Mouse (Mus musculus): ENCODE measurements around the gene Tdrd1. TPM values are rescaled to one million over a fixed set of nuclear protein-coding genes. Genes with fewer than 3 reads are reported as not detected.
A peak's percentile ranks its signal among the peaks of the same experiment; 100 is the strongest.

Tdrd1 gene
- polyA plus RNA-seq, 1 experiment from 2014 or later, result 0.63 TPM

DNA sequence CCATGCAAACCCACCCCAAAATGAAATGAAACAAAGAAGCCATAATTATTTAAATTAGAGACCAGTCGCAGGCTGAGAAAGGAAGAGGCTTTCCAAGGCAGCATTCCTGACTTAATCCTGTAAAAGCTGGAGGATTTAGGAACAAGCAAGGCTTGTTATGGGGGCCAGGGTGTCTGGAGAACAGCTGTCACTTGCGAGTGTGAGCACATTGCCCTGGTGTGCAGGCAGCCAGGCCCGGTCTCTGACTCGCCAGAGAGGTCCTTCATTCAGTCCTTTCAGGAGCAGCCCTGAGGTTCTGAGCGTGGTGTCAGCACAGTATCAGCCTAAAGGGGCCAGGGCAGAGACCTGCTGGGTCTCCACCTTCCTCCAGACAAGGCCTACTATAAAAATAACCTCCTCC, 62.6 kb downstream of the Tdrd1 start:
- ATAC-seq (ENCODE audit: low FRiP score, low TSS enrichment) (no peak), DNase-seq (peak; percentile 30)
- Histone ChIP-seq H3K27ac (replicated peaks; ENCODE audit: low read depth, low read length) (no peak overlapping the region), H3K9ac (replicated peaks; ENCODE audit: low read length) (no peak overlapping the region), H3K27me3 (ENCODE audit: control insufficient read depth, insufficient read depth, low read length) (no peaks in the 10 kb centered on the region), H3K9me3 (ENCODE audit: control insufficient read depth, low read length) (no peaks in the 10 kb centered on the region), H3K4me1 (ENCODE audit: control insufficient read depth, insufficient read depth, low read length) (peaks cover 4% of the 10 kb centered on the region), H3K4me2 (ENCODE audit: low read length) (no peak overlapping the region), H3K4me3 (replicated peaks; ENCODE audit: low read depth, low read length) (no peak overlapping the region), H3K36me3 (ENCODE audit: control insufficient read depth, insufficient read depth, low read length) (no peaks in the 10 kb centered on the region)
- 30% methylated on average over 5 of the region's 5 CpGs for WGBS

DNA sequence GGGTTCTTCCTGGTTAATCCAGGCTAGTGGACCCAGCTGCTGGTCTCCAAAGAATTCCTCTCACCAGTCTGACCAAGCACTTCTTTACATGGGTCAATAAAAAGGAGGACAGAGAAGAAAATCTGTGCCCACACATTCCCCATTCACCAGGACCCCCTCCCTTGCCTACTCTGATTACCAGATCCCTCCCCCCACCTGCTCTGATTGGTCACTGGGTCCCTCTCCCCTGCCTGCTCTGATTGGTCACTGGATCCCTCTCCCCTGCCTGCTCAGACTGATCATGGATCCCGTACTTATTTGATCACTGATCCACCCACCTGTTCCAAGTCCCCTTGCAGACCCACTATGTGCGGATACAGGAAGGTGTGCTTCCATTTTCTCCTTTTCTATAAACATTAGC, 65.4 kb downstream of the Tdrd1 start:
- DNase-seq, result no peak
- Histone ChIP-seq H3K4me2 (ENCODE audit: low read length) (no peak overlapping the region), H3K4me1 (ENCODE audit: control insufficient read depth, insufficient read depth, low read length) (peaks cover 4% of the 10 kb centered on the region), H3K9ac (replicated peaks; ENCODE audit: low read length) (no peak overlapping the region), H3K9me3 (ENCODE audit: control insufficient read depth, low read length) (no peaks in the 10 kb centered on the region), H3K4me3 (replicated peaks; ENCODE audit: low read depth, low read length) (no peak overlapping the region), H3K27me3 (ENCODE audit: control insufficient read depth, insufficient read depth, low read length) (no peaks in the 10 kb centered on the region), H3K27ac (replicated peaks; ENCODE audit: low read depth, low read length) (no peak overlapping the region), H3K36me3 (ENCODE audit: control insufficient read depth, insufficient read depth, low read length) (no peaks in the 10 kb centered on the region)
- no peak for ATAC-seq (ENCODE audit: low FRiP score, low TSS enrichment)
- 56% methylated on average over 2 of the region's 2 CpGs for WGBS

DNA sequence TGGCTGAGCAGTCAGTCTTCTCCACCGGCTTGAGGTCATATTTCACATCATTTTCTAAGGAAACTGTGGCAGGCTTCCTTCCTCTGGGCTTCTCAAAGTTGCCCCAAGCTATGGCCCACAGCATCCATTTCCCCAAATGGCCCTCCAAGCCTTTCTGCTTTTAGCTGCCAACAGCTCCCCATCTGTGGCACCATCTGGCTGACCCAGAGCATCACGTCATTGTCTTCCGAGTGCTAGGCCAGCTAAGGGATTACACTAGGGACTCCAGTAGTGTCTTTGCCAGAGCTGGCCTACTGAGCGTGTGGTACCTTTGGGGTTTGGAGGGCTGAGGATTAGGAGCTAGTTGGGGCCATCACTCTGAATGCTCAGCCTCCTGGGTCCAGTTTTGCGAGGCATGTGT, 66.6 kb downstream of the Tdrd1 start:
- WGBS, result 72% methylated on average over 5 of the region's 5 CpGs
- Histone ChIP-seq H3K9ac (replicated peaks; ENCODE audit: low read length) (no peak overlapping the region), H3K36me3 (ENCODE audit: control insufficient read depth, insufficient read depth, low read length) (no peaks in the 10 kb centered on the region), H3K4me3 (replicated peaks; ENCODE audit: low read depth, low read length) (no peak overlapping the region), H3K27me3 (ENCODE audit: control insufficient read depth, insufficient read depth, low read length) (no peaks in the 10 kb centered on the region), H3K9me3 (ENCODE audit: control insufficient read depth, low read length) (no peaks in the 10 kb centered on the region), H3K4me1 (ENCODE audit: control insufficient read depth, insufficient read depth, low read length) (peaks cover 4% of the 10 kb centered on the region), H3K27ac (replicated peaks; ENCODE audit: low read depth, low read length) (no peak overlapping the region), H3K4me2 (ENCODE audit: low read length) (no peak overlapping the region)
- ATAC-seq (ENCODE audit: low FRiP score, low TSS enrichment) (no peak), DNase-seq (no peak)

DNA sequence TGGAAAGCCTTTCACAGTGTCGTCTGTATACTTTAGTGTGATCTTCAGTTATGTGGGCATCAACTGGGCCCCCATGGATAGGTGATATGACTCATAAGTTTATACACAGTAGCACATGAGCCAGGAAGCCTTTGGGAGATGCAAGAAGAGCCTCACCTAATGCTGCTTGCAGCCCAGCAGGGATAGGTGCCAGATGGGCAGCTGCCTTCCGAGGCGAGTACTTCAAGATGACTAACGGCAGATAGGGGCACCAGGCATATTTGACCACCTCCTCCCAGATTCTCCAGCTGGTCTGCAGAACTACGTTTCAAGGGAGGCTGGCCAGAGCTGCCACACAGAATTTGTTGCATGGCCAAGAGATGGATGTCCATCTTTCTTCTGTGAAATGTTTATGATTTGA, 67.3 kb downstream of the Tdrd1 start:
- Histone ChIP-seq H3K9ac (replicated peaks; ENCODE audit: low read length) (no peak overlapping the region), H3K36me3 (ENCODE audit: control insufficient read depth, insufficient read depth, low read length) (no peaks in the 10 kb centered on the region), H3K4me3 (replicated peaks; ENCODE audit: low read depth, low read length) (no peak overlapping the region), H3K4me2 (ENCODE audit: low read length) (no peak overlapping the region), H3K4me1 (ENCODE audit: control insufficient read depth, insufficient read depth, low read length) (peaks cover 9% of the 10 kb centered on the region), H3K9me3 (ENCODE audit: control insufficient read depth, low read length) (no peaks in the 10 kb centered on the region), H3K27me3 (ENCODE audit: control insufficient read depth, insufficient read depth, low read length) (no peaks in the 10 kb centered on the region), H3K27ac (replicated peaks; ENCODE audit: low read depth, low read length) (no peak overlapping the region)
- ATAC-seq (ENCODE audit: low FRiP score, low TSS enrichment) (no peak), DNase-seq (no peak)
- 88% methylated on average over 5 of the region's 5 CpGs for WGBS

DNA sequence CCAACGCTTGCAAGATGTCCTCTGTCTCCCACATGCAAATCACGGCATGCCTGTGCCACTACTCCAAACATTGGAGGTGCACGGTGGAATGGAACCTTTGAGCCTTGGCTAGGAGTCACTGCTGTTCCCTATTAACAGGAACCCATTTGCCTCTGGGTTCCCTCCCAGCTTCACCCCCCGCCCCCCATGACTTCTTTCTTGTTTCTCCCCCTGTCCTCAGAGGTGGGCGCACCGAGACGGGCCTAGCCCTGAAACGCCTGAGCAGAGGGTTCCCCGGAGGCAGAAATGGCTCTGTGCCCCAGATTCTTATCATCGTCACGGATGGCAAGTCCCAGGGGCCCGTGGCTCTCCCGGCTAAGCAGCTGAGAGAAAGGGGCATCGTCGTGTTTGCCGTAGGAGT, 71.6 kb downstream of the Tdrd1 start:
- Histone ChIP-seq H3K27me3 (ENCODE audit: control insufficient read depth, insufficient read depth, low read length) (no peaks in the 10 kb centered on the region), H3K9ac (replicated peaks; ENCODE audit: low read length) (no peak overlapping the region), H3K4me1 (ENCODE audit: control insufficient read depth, insufficient read depth, low read length) (0 out of 2 replicates have a peak, but pooled peaks cover 5% of the 10 kb centered on the region), H3K27ac (replicated peaks; ENCODE audit: low read depth, low read length) (no peak overlapping the region), H3K4me3 (replicated peaks; ENCODE audit: low read depth, low read length) (no peak overlapping the region), H3K9me3 (ENCODE audit: control insufficient read depth, low read length) (no peaks in the 10 kb centered on the region), H3K4me2 (ENCODE audit: low read length) (no peak overlapping the region), H3K36me3 (ENCODE audit: control insufficient read depth, insufficient read depth, low read length) (no peaks in the 10 kb centered on the region)
- WGBS, result 76% methylated on average over 16 of the region's 16 CpGs
- ATAC-seq (ENCODE audit: low FRiP score, low TSS enrichment) (no peak), DNase-seq (no peak)

DNA sequence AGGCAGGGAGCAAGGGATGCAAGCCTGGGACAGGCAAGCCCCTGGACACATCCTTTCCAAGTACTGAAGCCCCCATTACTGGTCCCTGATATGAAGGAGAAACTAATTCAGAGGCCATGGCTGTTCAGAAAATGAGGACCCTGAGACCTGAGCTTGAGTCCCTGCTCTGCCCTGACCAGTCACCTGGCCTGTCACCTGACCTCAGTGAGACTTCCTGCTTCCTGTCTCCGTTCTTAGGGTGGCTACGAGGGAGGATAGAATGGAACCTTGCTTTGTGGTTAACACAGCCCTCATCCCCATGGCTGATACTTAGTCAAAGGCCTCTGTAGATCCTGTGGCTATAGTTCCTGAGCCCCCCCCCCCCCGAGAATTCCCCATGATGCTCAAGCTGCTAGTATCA, 78.1 kb downstream of the Tdrd1 start:
- H3K4me3 ChIP-seq (replicated peaks; ENCODE audit: low read depth, low read length), result no peak overlapping the region
- ATAC-seq (ENCODE audit: low FRiP score, low TSS enrichment) (no peak), DNase-seq (no peak)
- no peak overlapping the region for H3K9ac ChIP-seq (replicated peaks; ENCODE audit: low read length)
- no peak overlapping the region for H3K27ac ChIP-seq (replicated peaks; ENCODE audit: low read depth, low read length)
- H3K4me2 ChIP-seq (ENCODE audit: low read length), result no peak overlapping the region
- H3K4me1 ChIP-seq (ENCODE audit: control insufficient read depth, insufficient read depth, low read length), result no peaks in the 10 kb centered on the region
- H3K36me3 ChIP-seq (ENCODE audit: control insufficient read depth, insufficient read depth, low read length), result no peaks in the 10 kb centered on the region
- 79% methylated on average over 3 of the region's 3 CpGs for WGBS
- no peaks in the 10 kb centered on the region for H3K9me3 ChIP-seq (ENCODE audit: control insufficient read depth, low read length)
- H3K27me3 ChIP-seq (ENCODE audit: control insufficient read depth, insufficient read depth, low read length), result no peaks in the 10 kb centered on the region

DNA sequence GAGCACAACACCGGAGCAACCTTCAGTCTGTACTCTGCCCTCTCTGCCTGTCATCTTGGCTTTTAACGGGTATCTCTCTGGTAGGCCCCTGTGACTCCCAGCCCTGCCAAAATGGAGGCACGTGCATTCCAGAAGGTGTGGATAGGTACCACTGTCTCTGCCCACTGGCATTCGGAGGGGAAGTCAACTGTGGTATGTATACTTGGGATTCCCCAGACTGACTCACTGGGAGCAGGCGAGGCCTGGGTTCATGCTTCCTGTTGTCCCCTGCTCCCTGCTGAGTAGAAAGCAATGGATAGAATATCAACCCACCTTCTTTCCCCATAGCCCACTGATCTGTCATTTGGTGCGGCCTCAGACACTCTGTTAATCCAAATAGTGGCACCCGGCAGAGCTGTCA, 79.4 kb downstream of the Tdrd1 start:
- H3K4me1 ChIP-seq (ENCODE audit: control insufficient read depth, insufficient read depth, low read length), result peaks cover under 1% of the 10 kb centered on the region; the same call in 1 of the 2 replicates
- 88% methylated on average over 7 of the region's 7 CpGs for WGBS
- no peaks in the 10 kb centered on the region for H3K9me3 ChIP-seq (ENCODE audit: control insufficient read depth, low read length)
- H3K36me3 ChIP-seq (ENCODE audit: control insufficient read depth, insufficient read depth, low read length), result no peaks in the 10 kb centered on the region
- no peak overlapping the region for H3K27ac ChIP-seq (replicated peaks; ENCODE audit: low read depth, low read length)
- H3K4me3 ChIP-seq (replicated peaks; ENCODE audit: low read depth, low read length), result no peak overlapping the region
- H3K27me3 ChIP-seq (ENCODE audit: control insufficient read depth, insufficient read depth, low read length), result no peaks in the 10 kb centered on the region
- no peak for DNase-seq
- no peak overlapping the region for H3K4me2 ChIP-seq (ENCODE audit: low read length)
- H3K9ac ChIP-seq (replicated peaks; ENCODE audit: low read length), result no peak overlapping the region
- ATAC-seq (ENCODE audit: low FRiP score, low TSS enrichment), result no peak

DNA sequence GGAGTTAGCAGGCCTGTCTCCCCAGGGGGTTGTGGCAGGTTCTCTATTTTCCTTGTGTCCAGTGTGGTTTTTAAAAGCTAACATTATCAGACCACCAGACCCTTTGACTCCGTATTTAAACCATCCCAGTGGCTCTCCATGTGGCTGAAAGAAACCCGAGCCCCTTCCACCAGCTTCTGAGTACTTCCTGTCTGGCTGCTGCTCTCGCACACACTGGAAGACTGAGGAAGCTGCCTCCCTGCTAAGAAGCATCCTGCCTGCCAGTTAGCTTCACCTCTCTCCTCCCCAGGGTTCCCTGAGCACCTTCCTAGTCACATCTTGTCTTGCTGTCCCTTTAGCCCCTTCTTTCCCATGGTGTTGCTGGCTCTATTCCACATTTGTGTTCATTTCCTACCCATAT, 81.8 kb downstream of the Tdrd1 start:
- Histone ChIP-seq H3K4me2 (ENCODE audit: low read length) (no peak overlapping the region), H3K9me3 (ENCODE audit: control insufficient read depth, low read length) (no peaks in the 10 kb centered on the region)
- no peak for ATAC-seq (ENCODE audit: low FRiP score, low TSS enrichment)

DNA sequence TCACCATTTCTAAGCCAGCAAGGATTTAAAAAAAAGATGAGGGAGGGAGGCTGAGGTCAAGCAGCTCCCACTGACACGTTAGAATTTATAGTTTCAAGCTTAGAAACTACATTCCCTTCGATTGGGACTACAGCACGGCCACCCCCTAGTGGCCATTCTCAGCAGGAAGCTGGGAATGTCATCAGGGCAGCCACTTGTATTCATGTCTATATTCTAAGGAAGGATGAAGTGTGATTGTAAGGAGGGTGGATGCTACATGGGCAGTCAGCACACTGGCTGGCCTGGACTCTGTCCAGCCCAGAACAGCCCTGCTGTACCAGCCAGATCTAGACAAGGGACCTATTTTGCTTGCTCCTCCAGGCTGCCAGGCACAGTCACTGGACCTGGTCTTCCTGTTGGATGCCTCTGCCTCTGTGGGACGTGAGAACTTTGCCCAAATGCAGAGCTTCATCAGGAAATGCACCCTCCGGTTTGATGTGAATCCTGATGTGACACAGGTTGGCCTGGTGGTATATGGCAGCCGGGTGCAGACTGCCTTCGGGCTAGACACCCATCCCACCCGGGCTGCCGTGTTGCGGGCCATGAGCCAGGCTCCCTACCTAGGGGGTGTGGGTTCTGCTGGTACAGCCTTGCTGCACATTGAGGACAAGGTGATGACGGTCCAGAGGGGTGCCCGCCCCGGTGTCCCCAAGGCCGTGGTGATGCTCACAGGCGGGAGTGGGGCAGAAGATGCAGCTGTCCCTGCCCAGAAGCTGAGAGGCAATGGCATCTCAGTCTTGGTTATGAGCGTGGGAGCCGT, 82.7 kb downstream of the Tdrd1 start:
- H3K4me3 ChIP-seq (replicated peaks; ENCODE audit: low read depth, low read length), result no peak overlapping the region
- H3K9ac ChIP-seq (replicated peaks; ENCODE audit: low read length), result no peak overlapping the region
- peaks cover 7% of the 10 kb centered on the region; the same call in 1 of the 2 replicates for H3K4me1 ChIP-seq (ENCODE audit: control insufficient read depth, insufficient read depth, low read length)
- no peak overlapping the region for H3K4me2 ChIP-seq (ENCODE audit: low read length)
- ATAC-seq (ENCODE audit: low FRiP score, low TSS enrichment) (no peak), DNase-seq (peak; percentile 86)
- 78% methylated on average over 17 of the region's 17 CpGs for WGBS
- no peaks in the 10 kb centered on the region for H3K9me3 ChIP-seq (ENCODE audit: control insufficient read depth, low read length)
- H3K36me3 ChIP-seq (ENCODE audit: control insufficient read depth, insufficient read depth, low read length), result no peaks in the 10 kb centered on the region
- H3K27ac ChIP-seq (replicated peaks; ENCODE audit: low read depth, low read length), result no peak overlapping the region
- no peaks in the 10 kb centered on the region for H3K27me3 ChIP-seq (ENCODE audit: control insufficient read depth, insufficient read depth, low read length)

More for the DNA sequence above, 81.8 kb downstream of the Tdrd1 start:
- Histone ChIP-seq H3K36me3 (ENCODE audit: control insufficient read depth, insufficient read depth, low read length) (no peaks in the 10 kb centered on the region), H3K4me3 (replicated peaks; ENCODE audit: low read depth, low read length) (no peak overlapping the region), H3K27me3 (ENCODE audit: control insufficient read depth, insufficient read depth, low read length) (no peaks in the 10 kb centered on the region), H3K27ac (replicated peaks; ENCODE audit: low read depth, low read length) (no peak overlapping the region), H3K9ac (replicated peaks; ENCODE audit: low read length) (no peak overlapping the region), H3K4me1 (ENCODE audit: control insufficient read depth, insufficient read depth, low read length) (peaks cover 7% of the 10 kb centered on the region; the same call in 1 of the 2 replicates)
- 64% methylated on average over 3 of the region's 3 CpGs for WGBS
- no peak for DNase-seq

Measured in midbrain, embryonic 14.5 days (tissue).